Mouse (Mus musculus) layer of hippocampus, adult 8-10 months (tissue): Measurements from ENCODE around the gene Kdelr3. TPM values are rescaled to one million over a fixed set of nuclear protein-coding genes. Genes with fewer than 3 reads are reported as not detected.

Source experiments
- DNase-seq, 2 experiments: peaks; one replicate each; pipeline ENCODE4 v3.0.0; 2022; ENCODE audit warnings: low spot score in 2 of 2
- total RNA-seq, 4 experiments: library from RNA; stranded (reverse); gene quantifications; 2 replicates each; pipeline ENCODE4 v1.2.4; 2022

The Kdelr3 gene
- total RNA-seq: under 1 TPM in 3 of 4 experiments, not detected in 1; 0.23 to 0.45 (median 0.32) TPM

- no peak for DNase-seq
Measured at GRCm38 (mm10) chr15:79516171-79517096, at the start of gene Kdelr3. TSS of gene Kdelr3 (plus strand) at chr15:79516411.

- peak; percentile 71 to 93 for DNase-seq
Measured at GRCm38 (mm10) chr15:79466601-79467286, 49.5 kb upstream of the Kdelr3 start.

- DNase-seq: no peak
Measured at GRCm38 (mm10) chr15:79469577-79469976, 46.6 kb upstream of the Kdelr3 start.

- no peak for DNase-seq
Measured at GRCm38 (mm10) chr15:79470583-79470982, 45.6 kb upstream of the Kdelr3 start.

- no peak for DNase-seq
Measured at GRCm38 (mm10) chr15:79471095-79471494, 45.1 kb upstream of the Kdelr3 start.

GRCm38 (mm10) chr15:79473042-79473441 lies 43.2 kb upstream of the Kdelr3 start:
- no peak for DNase-seq

GRCm38 (mm10) chr15:79473638-79474355 lies 42.4 kb upstream of the Kdelr3 start:
- DNase-seq: no peak

GRCm38 (mm10) chr15:79477227-79477626 lies 39.0 kb upstream of the Kdelr3 start:
- no peak for DNase-seq

GRCm38 (mm10) chr15:79481181-79481688 lies 35.0 kb upstream of the Kdelr3 start:
- no peak for DNase-seq

- DNase-seq: no peak
Measured at GRCm38 (mm10) chr15:79489463-79489862, 26.7 kb upstream of the Kdelr3 start.

GRCm38 (mm10) chr15:79493527-79493926 lies 22.7 kb upstream of the Kdelr3 start:
- DNase-seq: no peak

GRCm38 (mm10) chr15:79500110-79500509 lies 16.1 kb upstream of the Kdelr3 start:
- DNase-seq: no peak

- peak; percentile 69 to 71 for DNase-seq
Measured at GRCm38 (mm10) chr15:79502891-79503341, 13.3 kb upstream of the Kdelr3 start.

- DNase-seq: no peak
Measured at GRCm38 (mm10) chr15:79503438-79503837, 12.8 kb upstream of the Kdelr3 start.

- no peak for DNase-seq
Measured at GRCm38 (mm10) chr15:79504707-79505452, 11.3 kb upstream of the Kdelr3 start, which contains the start of gene Kcnj4. TSS of gene Kcnj4 (minus strand) at chr15:79505241.

- peak in 1 of 2 experiments; percentile 70 for DNase-seq
Measured at GRCm38 (mm10) chr15:79505616-79506283, 10.5 kb upstream of the Kdelr3 start.

GRCm38 (mm10) chr15:79506460-79506859 lies 9.8 kb upstream of the Kdelr3 start:
- DNase-seq: no peak

- no peak for DNase-seq
Measured at GRCm38 (mm10) chr15:79507055-79507828, 9.0 kb upstream of the Kdelr3 start.

- no peak for DNase-seq
Measured at GRCm38 (mm10) chr15:79509998-79510397, 6.2 kb upstream of the Kdelr3 start.
